Mouse (Mus musculus): ENCODE data around the gene Adamts14. TPM values are rescaled to one million over a fixed set of nuclear protein-coding genes. Genes with fewer than 3 reads are reported as not detected.

Adamts14 gene
- total and polyA plus RNA-seq, 2 experiments from 2014 or later = 1.2 to 4.3 TPM

GRCm38 (mm10) chr10:61208114-61208684 is 65.0 kb downstream of the Adamts14 start:
- no peak for TF ChIP-seq EP300 (IDR thresholded peaks at IDR 0.05; ENCODE audit: low read depth)
- TF ChIP-seq CTCF (IDR thresholded peaks at IDR 0.05; ENCODE audit: low read depth) = no peak
- ATAC-seq (ENCODE audit: insufficient read depth, low read depth) = no peak
- DNase-seq (ENCODE audit: low spot score) = no peak
- Histone ChIP-seq H3K27me3 (ENCODE audit: control insufficient read depth, insufficient read depth, low read length) (0 out of 2 replicates have a peak, but pooled peaks cover 4% of the 10 kb centered on the region), H3K4me1 (ENCODE audit: control insufficient read depth, insufficient read depth) (no peaks in the 10 kb centered on the region), H3K4me3 (ENCODE audit: low read depth, low read length) (no peak overlapping the region), H3K36me3 (replicated peaks; ENCODE audit: control insufficient read depth, insufficient read depth, low read length) (no peaks in the 10 kb centered on the region), H3K4me2 (ENCODE audit: low read depth, low read length) (no peak overlapping the region), H3K9ac (replicated peaks; ENCODE audit: low read depth, low read length) (no peak overlapping the region), H3K27ac (ENCODE audit: low read depth) (no peak overlapping the region), H3K9me3 (replicated peaks; ENCODE audit: control insufficient read depth, low read length) (no peaks in the 10 kb centered on the region)
- 73% methylated on average over 9 of the region's 9 CpGs for WGBS

GRCm38 (mm10) chr10:61203930-61204329 is 69.3 kb downstream of the Adamts14 start:
- H3K9me3 ChIP-seq (replicated peaks; ENCODE audit: control insufficient read depth, low read length) = no peaks in the 10 kb centered on the region
- no peak for ATAC-seq (ENCODE audit: insufficient read depth, low read depth)
- DNase-seq (ENCODE audit: low spot score) = no peak
- no peak overlapping the region for H3K4me2 ChIP-seq (ENCODE audit: low read depth, low read length)
- H3K4me3 ChIP-seq (ENCODE audit: low read depth, low read length) = no peak overlapping the region
- no peak overlapping the region for H3K9ac ChIP-seq (replicated peaks; ENCODE audit: low read depth, low read length)
- H3K4me1 ChIP-seq (ENCODE audit: control insufficient read depth, insufficient read depth) = no peaks in the 10 kb centered on the region
- TF ChIP-seq CTCF (IDR thresholded peaks at IDR 0.05; ENCODE audit: low read depth) = no peak
- TF ChIP-seq EP300 (IDR thresholded peaks at IDR 0.05; ENCODE audit: low read depth) = no peak
- no peaks in the 10 kb centered on the region for H3K36me3 ChIP-seq (replicated peaks; ENCODE audit: control insufficient read depth, insufficient read depth, low read length)
- H3K27me3 ChIP-seq (ENCODE audit: control insufficient read depth, insufficient read depth, low read length) = no peaks in the 10 kb centered on the region
- no peak overlapping the region for H3K27ac ChIP-seq (ENCODE audit: low read depth)
- WGBS = 54% methylated on average over 3 of the region's 3 CpGs

- 59% methylated on average over 12 of the region's 12 CpGs for WGBS
- no peak for ATAC-seq (ENCODE audit: insufficient read depth, low read depth)
These were observed 71.5 kb downstream of the Adamts14 start for GRCm38 (mm10) chr10:61201596-61202318.

GRCm38 (mm10) chr10:61200998-61201397 is 72.2 kb downstream of the Adamts14 start:
- no peak overlapping the region for H3K9ac ChIP-seq (replicated peaks; ENCODE audit: low read depth, low read length)
- 63% methylated on average over 9 of the region's 9 CpGs for WGBS
- ATAC-seq (ENCODE audit: insufficient read depth, low read depth) = no peak

More at GRCm38 (mm10) chr10:61201596-61202318, 71.5 kb downstream of the Adamts14 start:
- Histone ChIP-seq H3K27ac (ENCODE audit: low read depth) (no peak overlapping the region), H3K4me1 (ENCODE audit: control insufficient read depth, insufficient read depth) (no peaks in the 10 kb centered on the region), H3K9ac (replicated peaks; ENCODE audit: low read depth, low read length) (no peak overlapping the region), H3K4me3 (ENCODE audit: low read depth, low read length) (no peak overlapping the region), H3K9me3 (replicated peaks; ENCODE audit: control insufficient read depth, low read length) (no peaks in the 10 kb centered on the region), H3K36me3 (replicated peaks; ENCODE audit: control insufficient read depth, insufficient read depth, low read length) (no peaks in the 10 kb centered on the region), H3K27me3 (ENCODE audit: control insufficient read depth, insufficient read depth, low read length) (no peaks in the 10 kb centered on the region), H3K4me2 (ENCODE audit: low read depth, low read length) (no peak overlapping the region)
- DNase-seq (ENCODE audit: low spot score) = no peak
- TF ChIP-seq CTCF (IDR thresholded peaks at IDR 0.05; ENCODE audit: low read depth) (no peak), EP300 (IDR thresholded peaks at IDR 0.05; ENCODE audit: low read depth) (no peak)

GRCm38 (mm10) chr10:61200232-61200820 is 72.9 kb downstream of the Adamts14 start:
- no peak overlapping the region for H3K27ac ChIP-seq (ENCODE audit: low read depth)
- ATAC-seq (ENCODE audit: insufficient read depth, low read depth) (no peak), DNase-seq (ENCODE audit: low spot score) (no peak)
- no peaks in the 10 kb centered on the region for H3K36me3 ChIP-seq (replicated peaks; ENCODE audit: control insufficient read depth, insufficient read depth, low read length)
- H3K4me3 ChIP-seq (ENCODE audit: low read depth, low read length) = no peak overlapping the region
- TF ChIP-seq CTCF (IDR thresholded peaks at IDR 0.05; ENCODE audit: low read depth) (no peak), EP300 (IDR thresholded peaks at IDR 0.05; ENCODE audit: low read depth) (no peak)
- 84% methylated on average over 7 of the region's 7 CpGs for WGBS
- H3K4me2 ChIP-seq (ENCODE audit: low read depth, low read length) = no peak overlapping the region
- H3K27me3 ChIP-seq (ENCODE audit: control insufficient read depth, insufficient read depth, low read length) = no peaks in the 10 kb centered on the region
- H3K9me3 ChIP-seq (replicated peaks; ENCODE audit: control insufficient read depth, low read length) = no peaks in the 10 kb centered on the region
- no peaks in the 10 kb centered on the region for H3K4me1 ChIP-seq (ENCODE audit: control insufficient read depth, insufficient read depth)
- H3K9ac ChIP-seq (replicated peaks; ENCODE audit: low read depth, low read length) = no peak overlapping the region

More at GRCm38 (mm10) chr10:61200998-61201397, 72.2 kb downstream of the Adamts14 start:
- no peaks in the 10 kb centered on the region for H3K4me1 ChIP-seq (ENCODE audit: control insufficient read depth, insufficient read depth)
- H3K4me2 ChIP-seq (ENCODE audit: low read depth, low read length) = no peak overlapping the region
- no peaks in the 10 kb centered on the region for H3K36me3 ChIP-seq (replicated peaks; ENCODE audit: control insufficient read depth, insufficient read depth, low read length)
- H3K4me3 ChIP-seq (ENCODE audit: low read depth, low read length) = no peak overlapping the region
- no peak for DNase-seq (ENCODE audit: low spot score)
- H3K27me3 ChIP-seq (ENCODE audit: control insufficient read depth, insufficient read depth, low read length) = no peaks in the 10 kb centered on the region
- H3K9me3 ChIP-seq (replicated peaks; ENCODE audit: control insufficient read depth, low read length) = no peaks in the 10 kb centered on the region
- no peak for TF ChIP-seq EP300 (IDR thresholded peaks at IDR 0.05; ENCODE audit: low read depth)
- no peak for TF ChIP-seq CTCF (IDR thresholded peaks at IDR 0.05; ENCODE audit: low read depth)
- no peak overlapping the region for H3K27ac ChIP-seq (ENCODE audit: low read depth)

Measured in heart, postnatal 0 days (tissue).